Mouse (Mus musculus): ENCODE data around the gene Dlgap3.

Dlgap3 gene

GRCm38 (mm10) chr4:127215799-127216198, 46.8 kb downstream of the Dlgap3 start:
- in situ Hi-C loops (cut with MboI), result no loop called here

GRCm38 (mm10) chr4:127216251-127216651, 47.2 kb downstream of the Dlgap3 start:
- in situ Hi-C loops (cut with MboI), result no loop called here

- in situ Hi-C loops (cut with MboI), result no loop called here
Observed at GRCm38 (mm10) chr4:127217048-127217447, 48.0 kb downstream of the Dlgap3 start.

GRCm38 (mm10) chr4:127223291-127223690, 54.3 kb downstream of the Dlgap3 start:
- in situ Hi-C loops (cut with MboI), result no loop called here

- in situ Hi-C loops (cut with MboI), result no loop called here
Observed at GRCm38 (mm10) chr4:127223755-127224154, 54.8 kb downstream of the Dlgap3 start.

- in situ Hi-C loops (cut with MboI), result no loop called here
Observed at GRCm38 (mm10) chr4:127224444-127225100, 55.6 kb downstream of the Dlgap3 start.

GRCm38 (mm10) chr4:127226067-127226466, 57.1 kb downstream of the Dlgap3 start:
- in situ Hi-C loops (cut with MboI), result no loop called here

GRCm38 (mm10) chr4:127227051-127227673, 58.2 kb downstream of the Dlgap3 start:
- in situ Hi-C loops (cut with MboI), result no loop called here

- in situ Hi-C loops (cut with MboI), result no loop called here
Observed at GRCm38 (mm10) chr4:127232028-127232427, 63.0 kb downstream of the Dlgap3 start.

- in situ Hi-C loops (cut with MboI), result no loop called here
Observed at GRCm38 (mm10) chr4:127232551-127232950, 63.5 kb downstream of the Dlgap3 start.

- in situ Hi-C loops (cut with MboI), result no loop called here
Observed at GRCm38 (mm10) chr4:127233416-127234125, 64.6 kb downstream of the Dlgap3 start.

- in situ Hi-C loops (cut with MboI), result no loop called here
Observed at GRCm38 (mm10) chr4:127235742-127236487, 66.9 kb downstream of the Dlgap3 start.

- in situ Hi-C loops (cut with MboI), result no loop called here
Observed at GRCm38 (mm10) chr4:127236631-127237030, 67.6 kb downstream of the Dlgap3 start.

GRCm38 (mm10) chr4:127237271-127237670, 68.3 kb downstream of the Dlgap3 start:
- in situ Hi-C loops (cut with MboI), result no loop called here

- in situ Hi-C loops (cut with MboI), result no loop called here
Observed at GRCm38 (mm10) chr4:127242696-127243095, 73.7 kb downstream of the Dlgap3 start.

GRCm38 (mm10) chr4:127243552-127243951, 74.5 kb downstream of the Dlgap3 start, which contains the start of gene Smim12:
Smim12 (plus strand) TSS chr4:127243784.
- in situ Hi-C loops (cut with MboI), result no loop called here

GRCm38 (mm10) chr4:127243953-127244352, 74.9 kb downstream of the Dlgap3 start:
- in situ Hi-C loops (cut with MboI), result no loop called here

- in situ Hi-C loops (cut with MboI), result no loop called here
Observed at GRCm38 (mm10) chr4:127249701-127250349, 80.8 kb downstream of the Dlgap3 start.

GRCm38 (mm10) chr4:127251963-127252585, 83.1 kb downstream of the Dlgap3 start:
- in situ Hi-C loops (cut with MboI), result no loop called here

GRCm38 (mm10) chr4:127256739-127257138, 87.7 kb downstream of the Dlgap3 start:
- in situ Hi-C loops (cut with MboI), result no loop called here
